Mouse (Mus musculus): ENCODE measurements around the gene March1.

DNA sequence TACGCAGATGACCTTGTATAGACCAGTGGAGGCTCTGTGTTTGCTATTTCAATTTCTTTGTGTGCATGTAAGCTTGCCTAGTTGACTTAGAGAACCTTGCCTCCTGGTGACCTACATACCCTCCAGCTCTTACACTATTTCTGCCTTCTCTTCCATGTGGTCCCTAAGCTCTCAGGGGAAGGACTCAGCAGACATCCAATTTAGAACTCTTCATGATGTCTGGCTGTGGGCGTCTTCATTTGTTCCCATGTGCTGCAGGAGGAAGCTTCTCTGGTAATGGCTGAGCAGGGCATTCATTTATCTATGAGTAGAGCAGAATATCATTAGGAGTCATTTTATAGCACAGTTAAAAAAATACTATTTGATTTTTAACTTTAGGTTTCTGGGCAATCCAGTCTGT is 195.3 kb downstream of the March1 start:
- TF ChIP-seq CTCF (conservative IDR thresholded peaks at IDR 0.05; ENCODE audit: low read length) (no peak), NANOG (IDR thresholded peaks at IDR 0.05; ENCODE audit: borderline replicate concordance, low read length) (no peak), POU5F1 (IDR thresholded peaks at IDR 0.05; ENCODE audit: borderline replicate concordance, low read length) (no peak)

Data from E14TG2a.4 (cell line).